Mouse (Mus musculus): Measurements from ENCODE around the gene Fpr1. TPM values are rescaled to one million over a fixed set of nuclear protein-coding genes. Genes with fewer than 3 reads are reported as not detected.
A peak's percentile ranks its signal among the peaks of the same experiment; 100 is the strongest.

Gene Fpr1
- total and polyA plus RNA-seq, 2 experiments: 4.7 to 6.3 TPM

DNA sequence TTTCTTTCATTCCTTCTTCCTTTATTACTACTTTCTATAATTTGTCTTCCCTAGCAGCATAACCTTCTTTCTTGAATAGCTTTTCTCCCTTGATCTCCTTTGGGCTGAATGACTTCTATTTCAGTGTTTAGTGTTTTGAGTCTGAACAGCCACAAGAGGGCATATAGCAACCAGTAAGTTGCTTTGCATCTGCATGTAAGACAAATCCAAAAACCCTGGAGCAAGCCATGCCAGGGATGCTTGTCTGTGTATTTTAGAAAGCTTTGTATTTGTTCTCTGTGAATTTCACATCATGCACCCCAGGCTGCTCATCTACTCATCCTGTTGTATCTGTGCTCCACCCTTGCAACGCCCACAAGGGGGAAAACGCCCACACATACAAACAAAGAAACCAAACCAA lies 15.5 kb upstream of the Fpr1 start:
- WGBS: 68% methylated on average over 2 of the region's 2 CpGs
- no peak overlapping the region for H3K27ac ChIP-seq (replicated peaks; ENCODE audit: insufficient read depth, low read depth, low read length)
- H3K79me2 ChIP-seq (ENCODE audit: control insufficient read depth, insufficient read depth, low read length): no peaks in the 10 kb centered on the region
- H3K27me3 ChIP-seq (ENCODE audit: control insufficient read depth, insufficient read depth, low read length): no peaks in the 10 kb centered on the region
- no peak overlapping the region for H3K9ac ChIP-seq (ENCODE audit: low read depth, low read length)
- no peak for DNase-seq (ENCODE audit: extremely low read depth, low read depth, low spot score)
- H3K4me1 ChIP-seq (ENCODE audit: control insufficient read depth, insufficient read depth, low read length): no peaks in the 10 kb centered on the region
- no peak for TF ChIP-seq POLR2A (IDR thresholded peaks at IDR 0.05; ENCODE audit: extremely low read depth, insufficient read depth, low read length)
- TF ChIP-seq CTCF (IDR thresholded peaks at IDR 0.05; ENCODE audit: low read depth, low read length): no peak
- no peak overlapping the region for H3K4me3 ChIP-seq (ENCODE audit: insufficient read depth, low read depth, low read length)
- no peaks in the 10 kb centered on the region for H3K36me3 ChIP-seq (ENCODE audit: control insufficient read depth, insufficient read depth, low read length)

GRCm38 (mm10) chr17:17896039-17896438 lies 12.3 kb upstream of the Fpr1 start:
- under 1% methylated on average over 4 of the region's 4 CpGs for WGBS
- peak; percentile 31; the same call in 1 of the 2 replicates for TF ChIP-seq CTCF (IDR thresholded peaks at IDR 0.05; ENCODE audit: low read depth, low read length)
- TF ChIP-seq POLR2A (IDR thresholded peaks at IDR 0.05; ENCODE audit: extremely low read depth, insufficient read depth, low read length): no peak
- DNase-seq (ENCODE audit: extremely low read depth, low read depth, low spot score): peak; percentile 65

GRCm38 (mm10) chr17:17889732-17890425 lies 6.1 kb upstream of the Fpr1 start:
- TF ChIP-seq CTCF (IDR thresholded peaks at IDR 0.05; ENCODE audit: low read depth, low read length) (no peak), POLR2A (IDR thresholded peaks at IDR 0.05; ENCODE audit: extremely low read depth, insufficient read depth, low read length) (no peak)

More at GRCm38 (mm10) chr17:17896039-17896438, 12.3 kb upstream of the Fpr1 start:
- H3K9ac ChIP-seq (ENCODE audit: low read depth, low read length): no peak overlapping the region
- H3K27ac ChIP-seq (replicated peaks; ENCODE audit: insufficient read depth, low read depth, low read length): no peak overlapping the region
- no peak overlapping the region for H3K4me3 ChIP-seq (ENCODE audit: insufficient read depth, low read depth, low read length)
- H3K27me3 ChIP-seq (ENCODE audit: control insufficient read depth, insufficient read depth, low read length): no peaks in the 10 kb centered on the region
- H3K4me1 ChIP-seq (ENCODE audit: control insufficient read depth, insufficient read depth, low read length): no peaks in the 10 kb centered on the region
- no peaks in the 10 kb centered on the region for H3K79me2 ChIP-seq (ENCODE audit: control insufficient read depth, insufficient read depth, low read length)
- H3K36me3 ChIP-seq (ENCODE audit: control insufficient read depth, insufficient read depth, low read length): no peaks in the 10 kb centered on the region

DNA sequence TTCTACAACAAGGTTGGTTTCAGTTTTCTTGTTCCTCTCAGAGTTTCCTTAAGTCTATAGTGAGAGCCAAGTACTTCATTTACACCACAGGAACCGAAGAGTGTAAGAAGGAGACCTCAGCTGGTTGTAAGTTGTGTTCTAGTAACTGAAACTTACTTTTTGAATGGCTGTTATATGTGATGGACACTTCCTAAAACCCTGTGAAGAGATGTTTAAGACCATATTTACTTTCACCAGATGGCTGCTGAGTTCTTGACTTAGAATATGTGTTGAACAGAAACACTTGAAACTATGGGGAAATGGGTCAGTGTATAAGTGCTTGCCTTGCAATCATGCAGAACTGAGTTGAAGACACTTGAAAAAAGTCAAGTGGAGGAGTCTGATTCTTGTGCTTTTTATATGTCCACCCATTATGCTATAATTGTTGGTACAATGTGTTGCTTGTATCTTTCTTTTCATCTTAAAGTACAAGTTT lies 4.1 kb upstream of the Fpr1 start, which contains the start of the genes Fpr2 and Fpr3:
Fpr2 (plus strand) TSS at position 51 of the 475 bp plus-strand sequence.
Fpr3 (plus strand) TSS at position 79 of the 475 bp plus-strand sequence.
- H3K4me3 ChIP-seq (ENCODE audit: insufficient read depth, low read depth, low read length): no peak within 1 kb of the TSS
- no peaks in the 10 kb centered on the region for H3K36me3 ChIP-seq (ENCODE audit: control insufficient read depth, insufficient read depth, low read length)
- no peak within 1 kb of the TSS for H3K27ac ChIP-seq (replicated peaks; ENCODE audit: insufficient read depth, low read depth, low read length)
- no peaks in the 10 kb centered on the region for H3K4me1 ChIP-seq (ENCODE audit: control insufficient read depth, insufficient read depth, low read length)
- no peaks in the 10 kb centered on the region for H3K79me2 ChIP-seq (ENCODE audit: control insufficient read depth, insufficient read depth, low read length)
- H3K27me3 ChIP-seq (ENCODE audit: control insufficient read depth, insufficient read depth, low read length): no peaks in the 10 kb centered on the region
- 37% methylated on average over 1 of the region's 1 CpGs for WGBS
- TF ChIP-seq CTCF (IDR thresholded peaks at IDR 0.05; ENCODE audit: low read depth, low read length): no peak
- TF ChIP-seq POLR2A (IDR thresholded peaks at IDR 0.05; ENCODE audit: extremely low read depth, insufficient read depth, low read length): no peak
- H3K9ac ChIP-seq (ENCODE audit: low read depth, low read length): no peak within 1 kb of the TSS
- no peak for DNase-seq (ENCODE audit: extremely low read depth, low read depth, low spot score)

More at GRCm38 (mm10) chr17:17889732-17890425, 6.1 kb upstream of the Fpr1 start:
- Histone ChIP-seq H3K9ac (ENCODE audit: low read depth, low read length) (no peak overlapping the region), H3K79me2 (ENCODE audit: control insufficient read depth, insufficient read depth, low read length) (no peaks in the 10 kb centered on the region), H3K27ac (replicated peaks; ENCODE audit: insufficient read depth, low read depth, low read length) (no peak overlapping the region), H3K4me3 (ENCODE audit: insufficient read depth, low read depth, low read length) (no peak overlapping the region), H3K36me3 (ENCODE audit: control insufficient read depth, insufficient read depth, low read length) (no peaks in the 10 kb centered on the region), H3K4me1 (ENCODE audit: control insufficient read depth, insufficient read depth, low read length) (no peaks in the 10 kb centered on the region), H3K27me3 (ENCODE audit: control insufficient read depth, insufficient read depth, low read length) (no peaks in the 10 kb centered on the region)
- no peak for DNase-seq (ENCODE audit: extremely low read depth, low read depth, low spot score)
- WGBS: 85% methylated on average over 2 of the region's 2 CpGs

- H3K36me3 ChIP-seq (ENCODE audit: control insufficient read depth, insufficient read depth, low read length): no peaks in the 10 kb centered on the region
- DNase-seq (ENCODE audit: extremely low read depth, low read depth, low spot score): no peak
- TF ChIP-seq CTCF (IDR thresholded peaks at IDR 0.05; ENCODE audit: low read depth, low read length) (no peak), POLR2A (IDR thresholded peaks at IDR 0.05; ENCODE audit: extremely low read depth, insufficient read depth, low read length) (no peak)
- no peaks in the 10 kb centered on the region for H3K79me2 ChIP-seq (ENCODE audit: control insufficient read depth, insufficient read depth, low read length)
- peak overlapping the region; percentile 33; the same call in 1 of the 2 replicates for H3K4me3 ChIP-seq (ENCODE audit: insufficient read depth, low read depth, low read length)
- no peak overlapping the region for H3K9ac ChIP-seq (ENCODE audit: low read depth, low read length)
- H3K27ac ChIP-seq (replicated peaks; ENCODE audit: insufficient read depth, low read depth, low read length): no peak overlapping the region
- H3K27me3 ChIP-seq (ENCODE audit: control insufficient read depth, insufficient read depth, low read length): no peaks in the 10 kb centered on the region
- 73% methylated on average over 3 of the region's 3 CpGs for WGBS
- H3K4me1 ChIP-seq (ENCODE audit: control insufficient read depth, insufficient read depth, low read length): no peaks in the 10 kb centered on the region
Measured at GRCm38 (mm10) chr17:17882672-17883071, 1.1 kb downstream of the Fpr1 start.

DNA sequence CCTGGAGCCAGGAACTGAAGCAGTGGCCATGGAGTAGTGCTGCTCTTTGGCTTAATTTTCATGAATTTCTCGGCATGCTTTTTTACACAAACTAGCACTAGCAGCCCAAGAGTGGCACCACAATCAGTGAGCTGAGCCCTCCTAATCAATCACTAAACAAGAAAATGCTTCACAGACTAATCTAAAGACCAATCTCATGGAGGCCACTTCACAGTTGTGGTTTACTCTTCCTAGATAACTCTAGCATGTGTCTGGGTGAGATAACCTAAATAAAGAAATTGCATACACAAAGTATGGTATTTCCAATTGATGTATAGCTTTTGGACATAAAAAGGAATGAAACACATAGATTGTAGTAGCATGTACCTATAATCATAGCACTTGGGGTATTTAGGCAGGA lies 4.4 kb downstream of the Fpr1 start:
- H3K36me3 ChIP-seq (ENCODE audit: control insufficient read depth, insufficient read depth, low read length): no peaks in the 10 kb centered on the region
- H3K9ac ChIP-seq (ENCODE audit: low read depth, low read length): no peak overlapping the region
- H3K27me3 ChIP-seq (ENCODE audit: control insufficient read depth, insufficient read depth, low read length): no peaks in the 10 kb centered on the region
- 76% methylated on average over 1 of the region's 1 CpGs for WGBS
- H3K4me1 ChIP-seq (ENCODE audit: control insufficient read depth, insufficient read depth, low read length): no peaks in the 10 kb centered on the region
- no peak for TF ChIP-seq POLR2A (IDR thresholded peaks at IDR 0.05; ENCODE audit: extremely low read depth, insufficient read depth, low read length)
- TF ChIP-seq CTCF (IDR thresholded peaks at IDR 0.05; ENCODE audit: low read depth, low read length): no peak
- no peak overlapping the region for H3K4me3 ChIP-seq (ENCODE audit: insufficient read depth, low read depth, low read length)
- no peak for DNase-seq (ENCODE audit: extremely low read depth, low read depth, low spot score)
- H3K79me2 ChIP-seq (ENCODE audit: control insufficient read depth, insufficient read depth, low read length): no peaks in the 10 kb centered on the region
- no peak overlapping the region for H3K27ac ChIP-seq (replicated peaks; ENCODE audit: insufficient read depth, low read depth, low read length)
